Mouse (Mus musculus) cerebellum, adult 2 months (tissue): Measurements from ENCODE around the gene Zfp454. TPM values are rescaled to one million over a fixed set of nuclear protein-coding genes. Genes with fewer than 3 reads are reported as not detected.

ENCODE experiments used
- DNase-seq, 2 experiments: peaks; one replicate each; pipeline ENCODE4 v3.0.0; 2021
- H3K27ac ChIP-seq: fragments of 200-500 bp; 2 replicates; pipeline ENCODE4 v1.5.1; 2012; ENCODE audit warnings: low read length, control low read depth, inconsistent platforms; ENCODE audit not compliant: insufficient read depth
- H3K27me3 ChIP-seq: fragments of 200-500 bp; 2 replicates; pipeline ENCODE4 v1.6.1; 2012; ENCODE audit warnings: inconsistent platforms, mild to moderate bottlenecking, low read length, moderate library complexity; ENCODE audit not compliant: control insufficient read depth, insufficient read depth
- H3K4me1 ChIP-seq: fragments of 200-500 bp; 2 replicates; pipeline ENCODE4 v1.6.1; 2011; ENCODE audit warnings: low read length; ENCODE audit not compliant: control insufficient read depth, insufficient read depth
- H3K4me3 ChIP-seq: fragments of 200-500 bp; replicated peaks from 2 replicates; pipeline ENCODE3; 2011; ENCODE audit warnings: mild to moderate bottlenecking, low read depth, low read length, control low read depth; ENCODE audit not compliant: insufficient read depth
- CTCF ChIP-seq: fragments of 200-500 bp; IDR thresholded peaks from 2 replicates; pipeline ENCODE4 v1.5.1; 2011; ENCODE audit warnings: low read depth, mild to moderate bottlenecking, control low read depth, low read length, moderate library complexity, borderline replicate concordance; ENCODE audit not compliant: insufficient read depth
- POLR2A ChIP-seq: fragments of 200-500 bp; IDR thresholded peaks from 2 replicates; pipeline ENCODE4 v1.6.1; 2011; ENCODE audit warnings: low read length, control low read depth, borderline replicate concordance; ENCODE audit not compliant: insufficient read depth
- WGBS: fragments of 180-500 bp; shearing (Covaris S2); methylation state at CpG from one replicate; pipeline ENCODE4 v1.1.7; 2018; 5-methylcytosine and 5-hydroxymethylcytosine counted together
- polyA plus RNA-seq: library from polyadenylated mRNA; depleted of rRNA; stranded (reverse); fragments of >200 nt; gene quantifications from 2 replicates; pipeline ENCODE4 v1.2.3, GENCODE M21; 2012

Gene Zfp454
- polyA plus RNA-seq, 1 experiment, result 7.1 TPM

- under 1% methylated on average over 72 of the region's 72 CpGs for WGBS
Measured at GRCm38 (mm10) chr11:50850989-50851601, 36.4 kb downstream of the Zfp454 start.

DNA sequence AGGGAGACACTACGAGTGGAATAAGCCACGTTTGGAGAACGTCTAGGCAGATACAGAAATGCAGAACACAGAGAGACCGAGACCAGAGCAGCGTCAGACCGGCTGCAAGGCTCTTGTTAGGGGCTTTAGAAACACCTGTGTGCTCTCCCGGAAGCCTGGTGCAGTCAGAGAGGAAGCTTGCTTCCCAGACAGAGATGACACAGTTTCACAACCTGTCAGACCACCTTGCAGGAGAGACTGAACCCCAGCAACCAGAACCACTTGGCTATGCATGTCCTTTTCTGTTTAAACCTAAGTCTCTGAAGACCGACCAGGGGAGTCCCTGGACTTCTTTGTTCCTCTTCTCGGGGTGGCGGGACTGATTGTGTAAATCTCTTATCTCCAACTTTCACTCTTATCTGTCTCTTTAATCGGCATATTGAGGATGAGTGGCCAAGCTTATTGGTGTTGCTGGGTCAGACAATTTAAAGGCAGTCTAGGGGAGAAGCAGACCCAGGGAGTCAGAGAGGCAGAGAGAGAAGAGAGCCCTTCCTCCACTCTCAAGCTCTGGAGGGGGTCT is 37.2 kb downstream of the Zfp454 start, which contains the start of gene Grm6:
Grm6 (plus strand) TSS at position 509 of the 559 bp plus-strand sequence.
- DNase-seq, result no peak
- 1% methylated on average over 11 of the region's 11 CpGs for WGBS
- peaks cover 4% of the 10 kb centered on the region; the same call in 1 of the 2 replicates for H3K27me3 ChIP-seq
- H3K4me3 ChIP-seq, result peak within 1 kb of the TSS; percentile 11
- H3K4me1 ChIP-seq, result no peaks in the 10 kb centered on the region
- TF ChIP-seq POLR2A (no peak), CTCF (no peak)
- H3K27ac ChIP-seq, result no peak within 1 kb of the TSS

More at GRCm38 (mm10) chr11:50850989-50851601, 36.4 kb downstream of the Zfp454 start:
- peak; percentile 15 to 18 for DNase-seq
- TF ChIP-seq CTCF, result no peak
- no peak for TF ChIP-seq POLR2A
- Histone ChIP-seq H3K27me3 (peaks cover 4% of the 10 kb centered on the region; the same call in 1 of the 2 replicates), H3K4me1 (no peaks in the 10 kb centered on the region), H3K4me3 (peak overlapping the region; percentile 11), H3K27ac (no peak overlapping the region)

- H3K27ac ChIP-seq, result no peak overlapping the region
- H3K27me3 ChIP-seq, result peaks cover 4% of the 10 kb centered on the region; the same call in 1 of the 2 replicates
- TF ChIP-seq CTCF, result no peak
- no peak for TF ChIP-seq POLR2A
- 14% methylated on average over 10 of the region's 10 CpGs for WGBS
- H3K4me3 ChIP-seq, result no peak overlapping the region
- DNase-seq, result no peak
- no peaks in the 10 kb centered on the region for H3K4me1 ChIP-seq
Measured at GRCm38 (mm10) chr11:50849310-50849709, 38.1 kb downstream of the Zfp454 start.

DNA sequence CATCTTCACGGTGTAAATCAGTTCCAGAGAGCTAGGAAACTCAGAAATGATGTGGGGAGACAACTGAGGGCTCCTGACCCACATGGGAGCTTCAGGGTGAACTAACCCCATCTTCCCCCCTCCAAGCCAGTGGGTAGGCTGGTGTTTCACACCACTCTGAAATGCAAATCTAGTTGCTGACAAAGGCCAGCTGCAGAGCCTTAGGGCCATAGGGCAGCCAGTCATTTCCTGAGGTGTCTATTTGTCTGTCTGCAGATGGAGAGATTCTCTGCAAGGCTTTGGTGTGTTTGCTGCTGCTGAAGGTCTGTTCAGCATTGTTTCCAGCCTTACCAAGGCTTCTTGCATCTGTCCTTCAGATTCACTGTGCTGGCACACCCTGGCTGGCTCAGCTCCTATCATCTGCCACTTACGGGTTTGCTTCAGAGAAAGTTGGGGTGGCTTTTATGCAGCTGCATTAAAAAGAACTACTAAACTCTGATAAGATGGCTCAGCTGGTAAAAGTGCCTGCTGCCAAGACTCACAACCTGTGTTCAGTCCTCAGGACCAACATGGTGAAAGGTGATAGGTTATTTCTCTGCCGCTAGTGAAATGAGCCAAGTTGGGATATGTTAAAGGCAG is 38.8 kb downstream of the Zfp454 start:
- TF ChIP-seq POLR2A (no peak), CTCF (no peak)
- Histone ChIP-seq H3K27ac (no peak overlapping the region), H3K27me3 (peaks cover 4% of the 10 kb centered on the region; the same call in 1 of the 2 replicates), H3K4me1 (no peaks in the 10 kb centered on the region), H3K4me3 (no peak overlapping the region)
- WGBS, result 39% methylated on average over 3 of the region's 3 CpGs
- no peak for DNase-seq

DNA sequence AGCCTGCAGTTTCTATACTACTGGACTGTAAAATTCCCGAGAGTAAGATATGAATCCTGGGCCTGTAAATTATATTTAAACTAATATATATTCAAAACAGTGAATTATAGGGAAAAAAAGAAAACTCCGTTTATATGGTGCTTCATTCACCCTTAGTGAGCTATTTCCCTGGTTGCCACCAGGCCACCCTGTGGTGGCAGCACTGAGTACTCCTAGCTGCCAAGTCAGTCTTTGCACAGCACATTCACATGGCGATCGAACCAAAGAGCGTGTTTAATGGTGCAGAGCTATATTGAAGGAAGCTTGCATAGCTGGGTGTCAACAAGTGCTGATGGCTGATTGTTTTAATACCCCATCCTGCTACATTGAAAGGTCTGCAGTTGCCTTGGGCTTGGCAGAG is 40.4 kb downstream of the Zfp454 start:
- Histone ChIP-seq H3K4me1 (no peaks in the 10 kb centered on the region), H3K27me3 (peaks cover 4% of the 10 kb centered on the region; the same call in 1 of the 2 replicates), H3K4me3 (no peak overlapping the region), H3K27ac (no peak overlapping the region)
- DNase-seq, result no peak
- TF ChIP-seq CTCF (peak; percentile 42; the same call in 1 of the 2 replicates), POLR2A (no peak)
- WGBS, result 46% methylated on average over 5 of the region's 5 CpGs

GRCm38 (mm10) chr11:50845951-50846350 is 41.5 kb downstream of the Zfp454 start:
- Histone ChIP-seq H3K27ac (no peak overlapping the region), H3K27me3 (peaks cover 4% of the 10 kb centered on the region; the same call in 1 of the 2 replicates), H3K4me3 (no peak overlapping the region), H3K4me1 (no peaks in the 10 kb centered on the region)
- TF ChIP-seq CTCF, result no peak
- no peak for TF ChIP-seq POLR2A
- DNase-seq, result no peak
- 70% methylated on average over 3 of the region's 3 CpGs for WGBS

DNA sequence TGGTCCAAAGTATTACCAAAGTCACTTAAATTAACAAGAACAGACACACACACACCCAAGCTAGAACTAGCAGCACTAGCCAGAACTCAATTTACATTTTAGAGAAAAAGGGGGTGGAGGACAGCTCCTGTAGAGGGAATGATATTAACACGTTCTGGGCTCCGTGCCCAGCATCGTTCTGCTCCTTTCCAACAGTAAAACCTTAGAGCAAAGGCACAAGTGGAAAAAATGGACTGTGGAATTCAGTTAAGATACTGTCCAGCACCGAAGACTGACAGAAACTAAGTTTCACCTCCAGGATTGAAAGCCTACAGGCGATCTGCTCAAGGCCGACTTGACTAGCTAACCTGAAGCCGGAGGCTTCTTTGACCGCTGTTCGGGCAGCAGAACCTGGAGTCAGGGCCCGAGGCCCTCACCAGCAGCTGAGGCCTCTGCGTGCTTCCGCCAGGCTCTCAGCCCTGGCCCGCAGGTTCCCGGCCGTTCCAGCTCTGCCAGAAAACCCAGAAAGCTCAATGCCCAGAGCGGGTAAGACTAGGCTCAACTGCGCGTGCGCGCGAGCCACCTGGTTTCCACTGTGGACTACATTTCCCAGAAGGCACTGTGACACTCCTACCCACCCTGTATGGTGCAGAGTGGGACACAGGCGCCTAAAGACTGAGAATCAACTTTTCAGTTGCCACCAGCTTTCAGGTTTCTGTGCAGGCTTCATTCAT is 46.3 kb downstream of the Zfp454 start, which contains the start of gene Zfp879:
Zfp879 (minus strand) TSS at position 530 of the 713 bp plus-strand sequence.
- 8% methylated on average over 22 of the region's 22 CpGs for WGBS
- DNase-seq, result peak; percentile 97 to 98
- no peaks in the 10 kb centered on the region for H3K4me1 ChIP-seq
- H3K27ac ChIP-seq, result peak within 1 kb of the TSS; percentile 53
- H3K4me3 ChIP-seq, result peak within 1 kb of the TSS; percentile 48
- TF ChIP-seq POLR2A (peak; percentile 75; the same call in 1 of the 2 replicates), CTCF (no peak)
- no peaks in the 10 kb centered on the region for H3K27me3 ChIP-seq
